Mouse (Mus musculus) cerebellum, postnatal 4 days (tissue): ENCODE data around the gene Zfp566.
"Not testable (repeated sequence)": the region's sequence is repeated elsewhere in the genome, so short reads cannot be mapped to it uniquely, and the experiment has no call there.

ENCODE experiments used
- DNase-seq, 2 experiments: peaks; one replicate each; pipeline ENCODE4 v3.0.0; 2022; ENCODE audit warnings: low spot score in 2 of 2, mixed read lengths in 1 of 2

The Zfp566 gene

DNA sequence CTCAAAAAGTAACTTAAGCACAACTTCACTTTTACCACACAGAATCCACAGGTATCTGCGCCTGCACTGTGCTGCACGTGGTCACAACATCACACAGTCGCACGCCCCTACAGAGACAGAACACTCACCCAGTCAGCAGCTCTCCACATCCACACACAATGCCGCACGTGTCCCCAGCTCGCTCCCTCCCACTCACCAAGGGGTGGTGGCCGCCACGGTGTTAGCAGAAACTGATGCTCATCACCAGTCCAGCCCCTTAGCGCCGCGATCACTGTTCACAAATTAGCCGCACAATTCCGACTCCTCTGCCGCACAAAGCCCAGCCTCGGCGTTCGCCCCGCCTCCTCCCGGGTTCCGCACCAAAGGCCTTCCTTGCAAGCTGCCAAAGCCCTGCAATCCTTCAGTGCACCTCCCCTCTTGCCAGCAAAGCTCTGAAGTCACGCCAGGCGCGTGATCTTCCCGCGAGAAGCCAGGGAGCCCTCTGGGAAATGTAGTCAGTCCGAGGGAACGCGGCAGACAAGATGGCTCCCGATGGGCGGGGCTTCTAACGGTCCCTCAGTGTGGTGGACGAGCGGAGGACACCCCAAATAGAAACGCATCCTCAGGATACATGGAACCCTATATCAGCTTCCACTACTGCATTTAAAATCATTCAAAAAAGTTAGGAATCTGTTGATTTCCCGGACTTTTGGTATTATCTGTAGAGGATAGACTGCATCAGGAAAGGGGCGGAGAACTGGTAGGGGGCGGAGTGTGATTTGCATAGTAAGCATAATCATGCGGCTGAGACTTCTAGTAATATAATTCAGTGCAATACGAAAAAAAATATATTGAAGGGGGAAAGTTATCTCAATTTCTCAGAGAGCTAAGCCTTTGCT lies at the start of gene Zfp566, which contains the start of gene Gm26920:
Gene Zfp566, minus strand, starts transcription at position 436 of the 878 bp plus-strand sequence.
Gene Gm26920, minus strand, starts transcription at position 319 of the 878 bp plus-strand sequence.
- peak; percentile 76 to 93 for DNase-seq

- no peak for DNase-seq
Observed at GRCm38 (mm10) chr7:30136826-30137225, 46.5 kb upstream of the Zfp566 start.

DNA sequence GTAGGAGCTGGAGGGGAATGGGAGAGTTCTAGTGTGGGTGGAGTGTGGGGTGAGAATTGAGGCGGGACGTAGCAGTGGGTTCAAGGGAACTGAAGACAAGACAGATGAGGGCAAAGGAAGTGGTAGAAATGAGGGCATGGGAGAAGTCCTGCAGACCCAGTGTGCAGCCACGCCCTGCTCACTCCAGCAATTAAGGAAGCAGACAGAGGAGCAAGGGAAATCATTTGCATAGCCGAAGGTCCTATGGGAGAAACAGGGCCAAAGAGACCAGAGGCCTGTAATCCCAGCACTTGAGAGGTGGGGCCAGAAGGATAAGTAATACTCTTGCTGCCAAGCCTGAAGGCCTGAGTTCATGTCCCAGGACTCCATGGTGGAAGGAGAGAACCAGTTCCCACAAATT lies 42.1 kb upstream of the Zfp566 start:
- DNase-seq = no peak

DNA sequence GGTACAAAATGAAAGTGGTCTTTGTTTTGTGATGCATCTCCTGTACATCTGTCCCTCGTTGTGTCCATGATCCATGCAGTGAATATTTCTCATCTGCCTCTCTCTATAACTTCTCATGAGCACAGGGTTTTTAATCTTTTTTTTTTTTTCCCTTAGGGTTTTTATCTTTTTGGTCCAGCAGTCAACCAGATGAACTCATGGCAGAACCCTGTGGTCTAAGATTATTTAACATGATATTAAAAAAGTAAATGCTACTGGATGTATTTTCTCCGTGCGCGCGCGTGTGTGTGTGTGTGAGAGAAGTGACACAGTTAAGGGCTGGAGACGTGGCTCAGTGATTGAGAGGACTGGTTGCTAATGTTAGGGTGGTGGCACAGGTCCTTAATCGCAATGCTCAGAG lies 39.6 kb upstream of the Zfp566 start:
- DNase-seq = no peak

DNA sequence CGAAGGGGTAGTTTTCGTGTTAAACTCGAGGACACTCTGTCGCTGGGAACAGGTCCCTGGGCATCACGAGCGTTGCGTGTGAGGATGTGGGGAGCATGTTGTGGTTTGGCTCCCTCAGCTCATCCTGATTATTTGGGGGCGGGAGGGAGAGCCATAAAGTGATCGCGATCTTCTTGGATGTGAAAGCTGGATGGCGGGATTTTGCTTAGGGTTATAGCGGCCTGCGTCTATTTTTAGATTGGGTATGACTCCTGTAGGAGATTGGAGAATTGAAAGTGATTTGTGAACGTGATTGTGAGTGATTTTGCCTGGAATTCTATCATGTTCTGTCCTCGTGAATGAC lies 31.8 kb upstream of the Zfp566 start:
- no peak for DNase-seq

- peak; percentile 71 to 87 for DNase-seq
Observed at GRCm38 (mm10) chr7:30121308-30122187, 31.2 kb upstream of the Zfp566 start, which contains the start of gene Zfp382. TSS of gene Zfp382 (plus strand) at chr7:30121942.

GRCm38 (mm10) chr7:30117935-30118334 lies 27.6 kb upstream of the Zfp566 start:
- not testable (repeated sequence) for DNase-seq

- no peak for DNase-seq
Observed at GRCm38 (mm10) chr7:30116076-30116475, 25.7 kb upstream of the Zfp566 start.

- DNase-seq = no peak
Observed at GRCm38 (mm10) chr7:30099297-30099696, 9.0 kb upstream of the Zfp566 start.

DNA sequence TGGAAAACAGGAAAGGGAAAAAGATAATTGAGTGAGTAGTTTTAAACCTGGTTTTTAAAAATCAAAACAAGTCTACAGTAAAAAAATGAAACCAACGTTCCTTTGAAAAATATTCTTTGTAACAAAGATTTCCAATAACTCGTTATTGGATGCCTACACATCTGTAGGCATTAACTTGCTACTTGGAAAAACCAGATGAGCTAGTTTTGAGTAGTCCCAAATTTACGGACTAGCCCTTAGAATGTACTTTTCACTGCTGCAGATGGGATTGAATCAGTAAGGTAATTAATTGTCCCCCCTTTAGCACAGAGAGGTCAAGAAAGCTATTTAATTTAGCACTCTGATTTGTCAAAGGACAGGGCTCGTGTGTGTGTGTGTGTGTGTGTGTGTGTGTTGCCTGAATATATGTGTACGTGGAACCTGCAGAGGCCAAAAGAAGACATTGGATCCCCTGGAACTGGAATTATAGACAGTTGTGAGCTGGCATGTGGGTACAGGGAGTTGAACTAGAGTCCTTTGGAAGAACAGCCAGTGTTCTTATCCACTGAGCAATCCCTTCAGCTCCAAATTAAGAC lies 5.3 kb upstream of the Zfp566 start:
- no peak for DNase-seq

- peak; percentile 82 to 90 for DNase-seq
Observed at GRCm38 (mm10) chr7:30094646-30095429, 4.5 kb upstream of the Zfp566 start, which contains the start of gene Zfp260. TSS of gene Zfp260 (plus strand) at chr7:30094777.

DNA sequence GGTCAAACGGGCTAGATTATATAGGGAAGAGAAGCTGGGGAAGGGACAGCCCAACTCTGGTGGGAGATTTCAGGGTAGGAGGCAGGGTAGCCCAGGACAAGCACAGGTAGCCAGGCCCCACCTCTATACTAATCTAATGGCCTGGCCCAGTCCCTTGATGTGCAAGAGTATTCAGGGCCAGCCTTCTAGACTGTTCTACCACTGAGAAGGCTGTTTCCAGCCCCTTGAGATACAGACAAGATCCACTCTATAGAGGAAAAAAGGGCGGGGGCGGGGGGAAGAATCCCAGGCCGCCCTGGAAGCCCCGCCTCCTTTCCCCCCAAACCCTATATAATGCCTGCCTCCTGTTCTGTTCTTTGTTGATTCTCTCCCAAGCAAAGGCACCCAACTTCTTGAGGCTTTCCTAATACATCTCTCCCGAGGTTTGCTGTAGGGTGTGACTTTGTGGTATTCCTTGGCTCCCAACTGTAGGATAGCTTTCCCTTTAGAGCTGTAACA lies 3.6 kb upstream of the Zfp566 start:
- no peak for DNase-seq

GRCm38 (mm10) chr7:30092666-30093065 lies 2.3 kb upstream of the Zfp566 start:
- no peak for DNase-seq

DNA sequence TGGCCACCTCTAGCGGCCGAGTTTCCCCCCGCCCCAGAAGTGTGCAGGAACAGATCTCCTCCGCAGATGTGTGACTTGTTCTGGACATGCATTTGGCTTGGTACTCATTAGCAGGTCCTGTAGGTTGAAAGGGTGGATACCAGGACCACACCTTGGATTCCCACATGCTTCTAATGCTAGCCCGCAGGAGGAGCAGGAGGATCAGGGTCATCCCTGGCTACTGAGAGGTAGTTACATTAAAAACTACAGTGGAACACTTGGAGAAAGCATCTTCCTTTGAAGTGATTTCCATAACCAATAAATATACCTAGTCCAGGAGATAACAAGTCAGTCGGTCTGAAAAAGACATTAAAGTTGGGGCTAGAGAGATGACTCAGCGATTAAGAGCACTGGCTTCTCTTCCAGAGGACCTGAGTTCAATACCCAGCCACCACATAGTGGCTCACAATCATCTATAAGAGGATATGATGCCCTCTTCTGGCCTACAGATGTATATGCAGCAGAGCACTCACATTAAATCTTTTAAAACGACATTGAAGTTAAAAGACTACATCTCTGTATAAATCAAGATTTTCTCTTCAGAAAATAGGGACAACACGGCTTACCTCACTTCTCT lies 751 bp upstream of the Zfp566 start:
- no peak for DNase-seq

DNA sequence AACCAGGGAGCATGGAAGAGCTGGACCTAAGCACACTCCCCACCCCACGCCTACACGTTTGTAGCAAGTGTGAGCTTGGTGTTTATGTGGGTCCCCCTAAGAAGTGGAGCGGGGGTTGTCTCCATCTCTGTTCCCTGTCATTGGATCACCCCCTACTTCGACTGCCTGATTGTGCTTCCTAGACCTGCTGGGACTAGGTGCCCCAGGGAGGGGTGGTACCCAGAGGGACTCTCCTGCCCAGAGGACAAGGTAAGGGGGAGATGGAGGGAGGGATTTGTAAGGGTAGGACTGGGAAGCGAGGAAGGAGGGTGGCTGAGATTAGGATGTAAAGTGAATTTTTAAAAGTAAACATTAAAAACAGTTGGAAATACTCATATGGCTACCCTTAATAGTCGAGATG lies 922 bp downstream of the Zfp566 start:
- DNase-seq = no peak

GRCm38 (mm10) chr7:30086524-30086923 lies 3.8 kb downstream of the Zfp566 start:
- DNase-seq = no peak

DNA sequence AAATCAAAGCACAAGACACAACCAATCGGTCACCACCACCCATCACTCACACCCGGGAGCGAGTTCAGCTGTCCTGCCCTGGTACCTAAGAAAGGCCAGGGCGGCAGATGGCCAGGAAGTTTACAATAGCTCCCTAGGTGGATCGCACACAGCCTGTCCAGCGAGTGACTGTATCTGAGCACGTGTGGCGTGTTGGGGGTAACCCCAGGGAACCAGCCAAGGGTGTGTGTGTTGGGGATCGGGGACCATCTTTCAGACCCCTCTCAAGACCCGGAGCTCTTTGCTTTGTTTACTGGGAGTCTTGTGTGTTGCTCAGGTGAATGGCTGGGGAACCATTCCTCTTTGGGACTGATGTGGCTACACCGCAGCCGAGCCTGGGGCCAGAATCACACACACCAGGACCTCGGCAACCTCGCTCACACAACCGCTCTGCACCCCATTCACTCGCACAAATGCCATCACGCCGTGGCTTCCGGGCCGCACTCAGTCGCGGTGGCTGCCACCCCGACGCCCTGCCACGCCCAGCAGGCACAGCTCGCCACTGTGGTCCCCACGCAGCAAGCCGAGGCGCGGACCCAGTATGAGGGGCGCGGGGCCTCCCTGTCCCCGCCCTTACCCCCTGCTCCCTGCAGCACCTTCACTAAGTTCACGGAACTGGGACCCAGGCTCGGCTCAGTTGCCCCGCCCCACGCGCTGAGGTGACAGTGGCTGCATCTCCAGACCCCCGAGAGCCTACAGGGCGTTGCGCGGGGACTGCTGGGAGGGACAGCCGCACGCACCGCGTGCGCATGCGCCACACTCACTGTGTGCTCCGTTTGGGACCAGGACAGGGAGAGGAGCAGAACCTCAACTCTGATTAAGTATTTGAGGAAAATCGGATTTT lies 17.9 kb downstream of the Zfp566 start, which contains the start of gene Zfp82:
Gene Zfp82, minus strand, starts transcription at position 755 of the 883 bp plus-strand sequence.
- peak; percentile 67 to 77 for DNase-seq

- no peak for DNase-seq
Observed at GRCm38 (mm10) chr7:30064622-30065021, 25.7 kb downstream of the Zfp566 start.

DNA sequence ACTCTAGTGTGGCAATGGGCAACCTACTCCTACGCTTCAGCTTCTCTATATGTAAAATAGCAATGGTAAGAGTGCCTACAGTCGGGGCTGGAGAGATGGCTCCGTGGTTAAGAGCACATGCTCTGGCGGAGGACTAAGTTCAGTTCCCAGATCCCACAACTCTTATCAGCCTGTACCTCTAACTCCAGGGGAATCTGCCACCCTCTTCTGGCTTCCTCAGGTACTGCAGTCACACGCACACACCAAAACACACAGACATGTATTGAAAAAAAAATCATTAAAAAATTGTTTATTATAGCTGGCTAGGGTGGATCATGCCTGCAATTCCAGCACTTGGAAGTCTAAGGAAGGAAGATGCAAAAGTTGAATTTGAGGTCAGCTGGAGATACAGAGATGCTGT lies 27.8 kb downstream of the Zfp566 start:
- peak in 1 of 2 experiments; percentile 30 for DNase-seq
